Mouse (Mus musculus) olfactory bulb, adult 2 months (tissue): ENCODE measurements around the gene Satb2.

Source experiments
- CTCF ChIP-seq: fragments of 200-500 bp; IDR thresholded peaks from 2 replicates; pipeline ENCODE4 v1.5.1; 2012; ENCODE audit warnings: low read depth, mild to moderate bottlenecking, low read length, moderate library complexity; ENCODE audit not compliant: insufficient read depth
- POLR2A ChIP-seq: fragments of 200-500 bp; IDR thresholded peaks from 2 replicates; pipeline ENCODE4 v1.6.1; 2012; ENCODE audit warnings: mild to moderate bottlenecking, low read depth, low read length, moderate library complexity; ENCODE audit not compliant: insufficient read depth

- TF ChIP-seq POLR2A (no peak), CTCF (no peak)
These were observed 7.0 kb downstream of the Satb2 start for GRCm38 (mm10) chr1:56971441-56971861.
